Mouse (Mus musculus) CH12.LX (cell line): ENCODE measurements around the gene Nfix.

ENCODE experiments used
- CTCF ChIP-seq, 2 experiments: IDR thresholded peaks in 1 of 2; conservative IDR thresholded peaks in 1 of 2; 2 replicates each; pipeline ENCODE4 v1.5.1; 2011 to 2012; ENCODE audit warnings: low read depth in 2 of 2, low read length in 2 of 2, improper control_type of control experiment in 1 of 2, inconsistent platforms in 1 of 2, mild to moderate bottlenecking in 1 of 2, moderate library complexity in 1 of 2
- HCFC1 ChIP-seq: IDR thresholded peaks from 2 replicates; pipeline ENCODE4 v1.6.1; 2012; ENCODE audit warnings: low read depth, mild to moderate bottlenecking, inconsistent platforms, low read length, improper control_type of control experiment
- KAT2A ChIP-seq: IDR thresholded peaks from 2 replicates; pipeline ENCODE4 v1.6.1; 2012; ENCODE audit warnings: low read length, improper control_type of control experiment, inconsistent platforms; ENCODE audit not compliant: insufficient replicate concordance
- MYC ChIP-seq: IDR thresholded peaks from 2 replicates; pipeline ENCODE4 v1.6.1; 2011; ENCODE audit warnings: low read depth, mild to moderate bottlenecking, improper control_type of control experiment, low read length
- POLR2A ChIP-seq: IDR thresholded peaks from 2 replicates; pipeline ENCODE4 v1.6.1; 2011; ENCODE audit warnings: low read depth, mild to moderate bottlenecking, improper control_type of control experiment, low read length
- POLR2AphosphoS2 ChIP-seq: IDR thresholded peaks from 2 replicates; pipeline ENCODE4 v1.6.1; 2011; ENCODE audit warnings: low read depth, low read length, improper control_type of control experiment
- UBTF ChIP-seq: IDR thresholded peaks from 2 replicates; pipeline ENCODE4 v1.6.1; 2012; ENCODE audit warnings: low read depth, mild to moderate bottlenecking, inconsistent platforms, low read length, improper control_type of control experiment, moderate library complexity
- USF1 ChIP-seq: IDR thresholded peaks from 2 replicates; pipeline ENCODE4 v1.6.1; 2014; ENCODE audit warnings: low read depth, mild to moderate bottlenecking, inconsistent platforms, low read length, improper control_type of control experiment
- USF2 ChIP-seq: conservative IDR thresholded peaks from 2 replicates; pipeline ENCODE4 v1.6.1; 2011; ENCODE audit warnings: low read depth, low read length, improper control_type of control experiment
- ZKSCAN1 ChIP-seq: IDR thresholded peaks from 2 replicates; pipeline ENCODE4 v1.6.1; 2012; ENCODE audit warnings: low read depth, inconsistent platforms, low read length, improper control_type of control experiment, borderline replicate concordance

DNA sequence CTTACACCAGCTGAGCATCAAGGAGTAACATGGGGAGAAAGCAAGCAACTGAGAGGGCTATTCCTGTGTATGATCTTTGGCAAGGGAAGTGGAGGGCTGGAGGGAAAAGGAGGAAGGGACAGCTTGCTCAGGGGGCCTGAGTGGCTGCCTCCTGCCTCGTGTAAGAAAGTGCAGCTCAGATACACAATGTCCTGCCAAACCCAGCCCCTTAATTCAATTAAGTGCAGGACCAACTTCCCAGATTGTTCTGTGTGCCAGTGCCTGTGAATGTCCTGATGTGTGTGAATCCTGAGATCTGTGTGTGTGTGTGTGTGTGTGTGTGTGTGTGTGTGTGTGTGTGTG lies 60.8 kb downstream of the Nfix start:
- TF ChIP-seq USF1 (no peak), KAT2A (no peak), CTCF (conservative IDR thresholded peaks at IDR 0.05 in 1 of 2, IDR thresholded peaks at IDR 0.05 in 1 of 2; ENCODE audit: low read depth in 2 of 2, low read length in 2 of 2) (no peak), POLR2A (no peak), UBTF (no peak), USF2 (no peak), HCFC1 (no peak), MYC (no peak), ZKSCAN1 (no peak), POLR2AphosphoS2 (no peak)
